Mouse (Mus musculus) naive thymus-derived CD4-positive, alpha-beta T cell, adult 2 months (primary cell): ENCODE data around the gene Mctp2.

Experiments used
- DNase-seq: peaks from one replicate; pipeline ENCODE4 v3.0.0-alpha.2; 2011; ENCODE audit warnings: low read depth

Mctp2 gene

GRCm38 (mm10) chr7:72089463-72090175, 216.8 kb downstream of the Mctp2 start:
- DNase-seq: no peak

DNA sequence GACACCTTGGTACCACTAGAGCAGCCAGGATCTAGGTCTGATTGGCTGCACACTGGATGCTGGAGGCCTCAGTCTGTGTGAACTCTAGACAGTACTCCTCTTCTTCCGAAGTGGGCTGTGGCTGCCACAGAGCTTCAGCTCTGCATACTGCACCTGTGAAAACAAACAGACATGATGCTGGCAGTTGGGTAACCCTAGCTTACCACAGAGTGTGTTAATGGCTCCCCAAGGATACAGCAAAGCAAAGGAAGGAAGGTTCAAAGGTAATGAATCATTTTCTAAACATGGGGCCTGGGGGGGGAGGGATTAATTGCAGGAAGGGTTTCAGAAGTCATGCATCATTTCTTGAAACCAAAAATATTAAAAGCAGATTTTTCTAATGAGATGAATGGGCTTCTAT, 225.7 kb downstream of the Mctp2 start:
- no peak for DNase-seq

DNA sequence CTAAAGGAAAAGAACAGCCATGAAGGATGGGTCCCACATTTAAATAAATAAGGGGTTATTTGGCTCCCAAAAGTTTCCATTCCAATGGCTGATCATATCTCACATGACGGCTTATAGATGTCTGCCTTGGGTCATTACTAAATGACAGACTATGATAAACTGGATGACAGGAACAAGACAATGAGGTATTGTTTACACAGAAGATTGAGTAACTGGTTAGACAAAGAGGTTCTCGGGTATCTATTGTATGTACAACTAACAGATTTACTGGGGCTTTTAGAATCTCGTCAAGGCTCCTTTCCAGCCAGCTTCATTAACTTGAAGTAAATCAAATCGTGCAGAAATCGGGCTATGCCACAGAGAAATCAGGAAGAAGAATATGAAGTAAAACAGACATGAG, 227.5 kb downstream of the Mctp2 start:
- DNase-seq: no peak

GRCm38 (mm10) chr7:72071418-72072184, 234.8 kb downstream of the Mctp2 start:
- DNase-seq: no peak

DNA sequence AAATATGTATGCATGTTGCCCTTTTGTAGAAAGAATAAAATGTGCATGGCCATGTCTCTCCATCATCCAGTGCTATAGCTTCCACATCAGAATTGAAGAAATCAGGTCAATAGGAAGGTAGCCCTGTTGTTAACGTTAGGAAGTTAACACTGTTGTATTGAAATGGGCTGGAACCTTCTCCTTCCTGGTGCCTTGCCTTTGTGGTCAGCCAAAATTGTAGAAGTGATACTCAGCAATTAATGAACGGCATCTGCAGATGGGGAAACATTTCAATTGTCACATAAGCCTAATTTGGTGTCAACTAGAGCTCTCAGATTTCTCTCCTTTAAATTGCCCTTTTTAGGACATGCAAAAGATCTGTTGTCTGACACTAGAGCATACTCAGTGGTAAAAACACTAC, 238.0 kb downstream of the Mctp2 start:
- no peak for DNase-seq

DNA sequence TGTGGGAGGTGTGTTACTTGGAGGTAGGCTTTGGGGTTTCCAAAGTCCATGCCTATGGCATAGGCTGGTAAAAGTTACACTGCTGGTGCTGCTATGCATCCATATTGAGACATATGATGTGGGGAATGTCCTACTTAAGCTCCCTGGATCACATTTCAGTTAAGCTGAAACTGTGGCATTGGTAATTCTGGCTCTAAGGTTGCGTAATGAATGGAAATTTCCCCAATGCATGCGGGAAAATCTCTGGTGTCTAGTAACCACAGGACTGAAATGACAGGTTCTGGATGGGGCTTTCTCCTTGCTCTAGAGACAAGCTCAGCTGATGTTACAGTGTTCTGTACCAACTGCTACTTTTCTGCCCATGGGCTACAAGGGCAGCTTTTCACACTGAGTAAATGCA, 240.1 kb downstream of the Mctp2 start:
- DNase-seq: no peak

- DNase-seq: no peak
Measured at GRCm38 (mm10) chr7:72051759-72052158, 254.6 kb downstream of the Mctp2 start.

GRCm38 (mm10) chr7:72047588-72048585, 258.5 kb downstream of the Mctp2 start:
- DNase-seq: no peak
